Mouse (Mus musculus) stomach, embryonic 16.5 days (tissue): ENCODE measurements around the gene Tmem9. TPM values are rescaled to one million over a fixed set of nuclear protein-coding genes. Genes with fewer than 3 reads are reported as not detected.
A peak's percentile ranks its signal among the peaks of the same experiment; 100 is the strongest.

Source experiments
- ATAC-seq: fragments of 200-750 bp; cut with Nextera tagmentation; 2 replicates; pipeline ENCODE4 v1.8.0; 2017; ENCODE audit warnings: moderate number of reproducible peaks, moderate TSS enrichment; ENCODE audit not compliant: insufficient read depth, low FRiP score
- H3K27ac ChIP-seq: fragments of 300-500 bp; sonication (generic); 2 replicates; pipeline ENCODE4 v1.5.1; 2014; ENCODE audit warnings: low read length
- H3K27me3 ChIP-seq: fragments of 300-500 bp; sonication (generic); 2 replicates; pipeline ENCODE4 v1.6.1; 2014; ENCODE audit warnings: low read length, control low read depth, mixed read lengths; ENCODE audit not compliant: control insufficient read depth, insufficient read depth
- H3K36me3 ChIP-seq: fragments of 300-500 bp; sonication (generic); 2 replicates; pipeline ENCODE4 v1.6.1; 2014; ENCODE audit warnings: low read length; ENCODE audit not compliant: control insufficient read depth, insufficient read depth
- H3K4me1 ChIP-seq: fragments of 300-500 bp; sonication (generic); 2 replicates; pipeline ENCODE4 v1.6.1; 2014; ENCODE audit warnings: low read length, control low read depth, mixed read lengths; ENCODE audit not compliant: control insufficient read depth, insufficient read depth
- H3K4me2 ChIP-seq: fragments of 300-500 bp; sonication (generic); 2 replicates; pipeline ENCODE4 v1.6.1; 2014; ENCODE audit warnings: low read depth, low read length, mixed read lengths
- H3K4me3 ChIP-seq: fragments of 300-500 bp; sonication (generic); replicated peaks from 2 replicates; pipeline ENCODE4 v1.5.1; 2014; ENCODE audit warnings: mild to moderate bottlenecking, low read length
- H3K9ac ChIP-seq: fragments of 300-500 bp; sonication (generic); 2 replicates; pipeline ENCODE4 v1.6.1; 2014; ENCODE audit warnings: low read length
- H3K9me3 ChIP-seq: fragments of 300-500 bp; sonication (generic); replicated peaks from 2 replicates; pipeline ENCODE4 v1.6.1; 2016; ENCODE audit warnings: low read length, control low read depth; ENCODE audit not compliant: control insufficient read depth
- WGBS: fragments of 180-500 bp; shearing (Covaris S2); extraction: QIAGEN DNeasy Blood & Tissue Kit; methylation state at CpG from one replicate; pipeline ENCODE4 v1.1.7; 2014; 5-methylcytosine and 5-hydroxymethylcytosine counted together
- polyA plus RNA-seq: library from polyadenylated mRNA; unstranded; fragments of >200 nt; fragmentation: Nextera tagmentation; extraction: Ambion mirVana; gene quantifications from 2 replicates; pipeline ENCODE4 v1.2.1, GENCODE M21; 2015

Gene Tmem9
- polyA plus RNA-seq, 1 experiment from 2014 or later, result 157 TPM

DNA sequence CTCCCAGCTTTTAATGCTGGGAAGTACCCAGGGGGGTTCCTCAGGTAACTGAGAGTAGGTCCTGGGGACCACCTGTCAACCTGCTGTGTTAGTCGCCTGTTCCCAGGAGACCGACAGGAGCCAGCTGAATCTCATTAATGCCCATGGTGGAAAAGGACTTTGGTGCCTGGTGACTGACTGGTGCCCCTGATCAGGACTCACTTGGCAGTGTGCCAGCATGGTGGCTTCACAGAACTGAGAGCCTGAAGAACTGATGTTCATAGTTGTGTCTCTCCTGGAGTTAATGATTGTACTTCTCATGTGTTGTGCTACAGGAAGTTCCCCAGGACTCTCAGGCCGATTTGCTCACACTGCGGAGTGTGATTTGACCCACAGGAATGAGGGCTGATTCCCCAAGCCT is 14.5 kb upstream of the Tmem9 start:
- H3K4me1 ChIP-seq, result no peaks in the 10 kb centered on the region
- no peaks in the 10 kb centered on the region for H3K36me3 ChIP-seq
- peak; percentile 29; the same call in 1 of the 2 replicates for ATAC-seq
- H3K9me3 ChIP-seq, result no peaks in the 10 kb centered on the region
- H3K27ac ChIP-seq, result no peak overlapping the region
- WGBS, result 73% methylated on average over 4 of the region's 4 CpGs
- H3K4me2 ChIP-seq, result no peak overlapping the region
- no peak overlapping the region for H3K4me3 ChIP-seq
- H3K27me3 ChIP-seq, result no peaks in the 10 kb centered on the region
- no peak overlapping the region for H3K9ac ChIP-seq

DNA sequence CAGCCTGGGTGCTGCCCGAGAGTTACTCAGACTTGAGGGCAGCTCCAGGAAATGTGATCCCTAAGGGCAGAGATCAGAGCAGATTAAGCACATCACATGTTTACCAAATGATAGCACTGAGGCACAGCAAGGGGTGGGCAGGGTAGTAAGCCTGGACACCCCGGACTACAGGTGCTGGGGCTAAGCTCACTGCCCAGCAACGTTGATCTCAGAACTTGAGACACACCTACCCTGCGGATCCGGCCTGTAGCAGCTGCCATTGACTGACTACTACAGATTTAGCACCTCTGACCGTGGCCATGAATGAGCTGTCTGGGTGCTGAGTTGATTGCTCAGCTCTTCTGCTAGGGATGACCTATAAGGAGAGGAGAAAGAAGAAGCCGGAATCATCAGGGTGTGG is 10.4 kb upstream of the Tmem9 start:
- H3K27ac ChIP-seq, result no peak overlapping the region
- H3K4me3 ChIP-seq, result no peak overlapping the region
- WGBS, result 38% methylated on average over 7 of the region's 7 CpGs
- no peak overlapping the region for H3K4me2 ChIP-seq
- no peaks in the 10 kb centered on the region for H3K4me1 ChIP-seq
- no peak overlapping the region for H3K9ac ChIP-seq
- H3K27me3 ChIP-seq, result no peaks in the 10 kb centered on the region
- no peak for ATAC-seq
- H3K36me3 ChIP-seq, result no peaks in the 10 kb centered on the region
- H3K9me3 ChIP-seq, result no peaks in the 10 kb centered on the region

GRCm38 (mm10) chr1:135999720-136000287 is 8.1 kb upstream of the Tmem9 start:
- H3K36me3 ChIP-seq, result no peaks in the 10 kb centered on the region
- no peak for ATAC-seq
- H3K9me3 ChIP-seq, result no peaks in the 10 kb centered on the region
- no peak overlapping the region for H3K27ac ChIP-seq
- no peaks in the 10 kb centered on the region for H3K27me3 ChIP-seq
- H3K9ac ChIP-seq, result no peak overlapping the region
- 51% methylated on average over 8 of the region's 8 CpGs for WGBS
- H3K4me1 ChIP-seq, result no peaks in the 10 kb centered on the region
- H3K4me3 ChIP-seq, result no peak overlapping the region
- no peak overlapping the region for H3K4me2 ChIP-seq

DNA sequence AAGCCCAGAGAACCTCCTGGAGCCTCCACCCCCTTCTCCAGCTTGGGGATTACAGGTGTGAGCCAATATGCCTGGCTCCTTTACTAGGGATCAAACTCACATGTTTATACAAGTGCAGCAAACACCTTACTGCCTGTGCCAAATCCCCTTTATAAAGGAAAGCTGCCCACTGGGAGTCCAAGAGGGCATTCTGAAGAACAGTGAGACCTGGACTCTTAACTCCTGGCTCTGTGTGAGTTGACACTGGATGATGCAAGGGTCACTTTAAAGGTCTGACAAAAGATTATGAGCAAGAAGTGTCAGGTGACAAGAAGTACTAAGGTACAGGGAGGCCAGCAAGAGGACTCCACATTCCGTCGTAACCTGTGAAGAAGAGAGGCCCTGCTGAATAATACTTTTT is 6.5 kb upstream of the Tmem9 start:
- Histone ChIP-seq H3K4me3 (no peak overlapping the region), H3K9ac (no peak overlapping the region), H3K27ac (no peak overlapping the region), H3K4me1 (no peaks in the 10 kb centered on the region), H3K4me2 (no peak overlapping the region), H3K36me3 (no peaks in the 10 kb centered on the region), H3K9me3 (no peaks in the 10 kb centered on the region), H3K27me3 (no peaks in the 10 kb centered on the region)
- WGBS, result 83% methylated on average over 2 of the region's 2 CpGs
- ATAC-seq, result no peak

DNA sequence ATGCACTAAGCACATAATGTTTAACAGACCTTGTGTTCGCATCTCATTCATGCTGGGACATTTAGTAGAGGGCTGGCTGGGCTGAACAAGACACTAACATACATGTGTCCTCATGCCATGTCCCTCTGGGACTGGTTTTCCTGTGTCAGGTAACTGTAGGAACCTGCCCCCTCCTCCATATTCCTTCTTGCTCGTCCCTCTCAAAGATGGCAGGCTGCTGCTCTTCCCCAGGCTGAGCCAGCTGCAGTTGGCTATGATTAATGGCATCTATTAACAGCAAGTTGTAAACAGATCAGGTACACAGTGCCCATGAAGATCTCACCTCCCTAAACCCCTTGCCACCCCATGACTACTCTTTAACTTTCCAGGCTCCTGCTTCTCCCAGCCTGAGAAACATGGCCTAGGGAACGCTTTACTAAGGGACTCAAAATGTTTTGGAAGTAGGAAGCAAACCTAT is 1.6 kb upstream of the Tmem9 start, which contains the start of gene Igfn1:
Gene Igfn1 (minus strand): TSS at position 51 of the 457 bp plus-strand sequence.
- no peak within 1 kb of the TSS; the same call in 1 of the 2 replicates for H3K9ac ChIP-seq
- WGBS, result 63% methylated on average over 3 of the region's 3 CpGs
- peak within 1 kb of the TSS; percentile 52 for H3K4me3 ChIP-seq
- no peaks in the 10 kb centered on the region for H3K36me3 ChIP-seq
- H3K4me1 ChIP-seq, result peaks cover 10% of the 10 kb centered on the region
- H3K4me2 ChIP-seq, result peak within 1 kb of the TSS; percentile 80
- no peaks in the 10 kb centered on the region for H3K9me3 ChIP-seq
- no peaks in the 10 kb centered on the region for H3K27me3 ChIP-seq
- ATAC-seq, result no peak
- H3K27ac ChIP-seq, result no peak within 1 kb of the TSS

DNA sequence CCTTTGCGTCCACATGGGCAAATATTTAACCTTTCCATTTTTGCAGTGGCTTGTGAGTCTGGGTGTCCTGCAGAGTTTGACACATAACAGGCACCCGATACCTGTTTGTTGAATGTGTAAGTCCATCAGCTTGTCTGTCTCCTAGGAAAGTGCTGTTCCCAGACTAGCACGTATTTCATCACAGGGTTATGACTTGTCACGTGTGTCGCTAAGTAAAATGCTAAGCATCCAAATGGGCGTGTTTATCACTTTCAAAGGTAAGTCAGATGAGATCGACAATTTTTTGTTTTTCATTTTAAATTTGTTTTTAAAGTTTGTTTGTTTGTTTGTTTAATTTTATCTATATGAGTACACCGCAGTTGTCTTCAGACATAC is 196 bp downstream of the Tmem9 start:
- H3K27me3 ChIP-seq, result no peaks in the 10 kb centered on the region
- peak overlapping the region; percentile 80 for H3K4me2 ChIP-seq
- WGBS, result 15% methylated on average over 8 of the region's 8 CpGs
- no peak overlapping the region for H3K9ac ChIP-seq
- no peak overlapping the region for H3K27ac ChIP-seq
- no peaks in the 10 kb centered on the region for H3K9me3 ChIP-seq
- peak overlapping the region; percentile 52 for H3K4me3 ChIP-seq
- H3K4me1 ChIP-seq, result peaks cover 10% of the 10 kb centered on the region
- no peak; the same call in 1 of the 2 replicates for ATAC-seq
- H3K36me3 ChIP-seq, result no peaks in the 10 kb centered on the region

- H3K27ac ChIP-seq, result no peak overlapping the region
- no peak for ATAC-seq
These were observed 2.3 kb downstream of the Tmem9 start for GRCm38 (mm10) chr1:136010247-136010646.

DNA sequence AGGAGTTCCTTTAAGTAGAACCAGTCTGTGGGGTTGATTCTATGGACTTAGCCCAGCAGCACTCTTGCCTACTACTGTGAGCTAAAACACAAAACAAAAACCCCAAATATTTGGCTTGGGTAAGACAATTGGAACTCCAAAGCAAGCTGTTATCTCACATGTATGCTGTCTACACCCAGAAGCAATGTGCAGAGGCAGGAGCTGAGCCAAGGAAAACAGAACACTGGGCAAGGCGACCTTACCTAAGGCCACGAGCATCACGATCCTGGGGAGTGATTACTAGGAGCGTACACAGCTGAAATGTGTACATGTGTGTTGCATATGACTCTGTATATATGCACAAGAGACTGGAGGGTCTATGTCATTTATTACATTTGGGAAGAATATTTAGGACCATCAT is 5.6 kb downstream of the Tmem9 start:
- Histone ChIP-seq H3K9me3 (no peaks in the 10 kb centered on the region), H3K27me3 (no peaks in the 10 kb centered on the region), H3K9ac (no peak overlapping the region), H3K4me3 (no peak overlapping the region), H3K4me1 (no peaks in the 10 kb centered on the region; the same call in 1 of the 2 replicates), H3K27ac (no peak overlapping the region), H3K36me3 (no peaks in the 10 kb centered on the region), H3K4me2 (no peak overlapping the region)
- 68% methylated on average over 4 of the region's 4 CpGs for WGBS
- ATAC-seq, result no peak

More at GRCm38 (mm10) chr1:136010247-136010646, 2.3 kb downstream of the Tmem9 start:
- Histone ChIP-seq H3K9me3 (no peaks in the 10 kb centered on the region), H3K27me3 (no peaks in the 10 kb centered on the region), H3K4me2 (no peak overlapping the region), H3K9ac (no peak overlapping the region), H3K36me3 (no peaks in the 10 kb centered on the region), H3K4me3 (no peak overlapping the region), H3K4me1 (peaks cover 10% of the 10 kb centered on the region)
- WGBS, result 88% methylated on average over 4 of the region's 4 CpGs

- 65% methylated on average over 2 of the region's 2 CpGs for WGBS
- Histone ChIP-seq H3K4me2 (no peak overlapping the region), H3K27ac (no peak overlapping the region), H3K9me3 (no peaks in the 10 kb centered on the region), H3K27me3 (no peaks in the 10 kb centered on the region), H3K36me3 (no peaks in the 10 kb centered on the region), H3K4me3 (no peak overlapping the region), H3K4me1 (peaks cover 9% of the 10 kb centered on the region; the same call in 1 of the 2 replicates), H3K9ac (no peak overlapping the region)
- no peak for ATAC-seq
These were observed 7.0 kb downstream of the Tmem9 start for GRCm38 (mm10) chr1:136014796-136015502.
